Mouse (Mus musculus) hindbrain, embryonic 11.5 days (tissue): Measurements from ENCODE around the gene Mast3. TPM values are rescaled to one million over a fixed set of nuclear protein-coding genes. Genes with fewer than 3 reads are reported as not detected.
A peak's percentile ranks its signal among the peaks of the same experiment; 100 is the strongest.

Source experiments
- ATAC-seq: fragments of 200-750 bp; cut with Nextera tagmentation; 2 replicates; pipeline ENCODE4 v1.8.0; 2017; ENCODE audit warnings: mild to moderate bottlenecking, moderate TSS enrichment, moderate library complexity; ENCODE audit not compliant: low FRiP score
- DNase-seq: peaks from one replicate; pipeline ENCODE4 v3.0.0-alpha.2; 2015; ENCODE audit warnings: low spot score
- H3K27ac ChIP-seq: fragments of 300-500 bp; sonication (generic); 2 replicates; pipeline ENCODE4 v1.5.1; 2014; ENCODE audit warnings: mild to moderate bottlenecking, low read depth, low read length
- H3K27me3 ChIP-seq: fragments of 300-500 bp; sonication (generic); 2 replicates; pipeline ENCODE4 v1.6.1; 2014; ENCODE audit warnings: mild to moderate bottlenecking, low read length, moderate library complexity, mixed read lengths; ENCODE audit not compliant: control insufficient read depth, insufficient read depth
- H3K36me3 ChIP-seq: fragments of 300-500 bp; sonication (generic); 2 replicates; pipeline ENCODE4 v1.6.1; 2014; ENCODE audit warnings: mild to moderate bottlenecking, low read length, moderate library complexity, mixed read lengths; ENCODE audit not compliant: control insufficient read depth, insufficient read depth
- H3K4me1 ChIP-seq: fragments of 300-500 bp; sonication (generic); replicated peaks from 2 replicates; pipeline ENCODE4 v1.6.1; 2014; ENCODE audit warnings: low read length, mixed read lengths; ENCODE audit not compliant: control insufficient read depth, insufficient read depth
- H3K4me2 ChIP-seq: fragments of 300-500 bp; sonication (generic); replicated peaks from 2 replicates; pipeline ENCODE4 v1.6.1; 2014; ENCODE audit warnings: mild to moderate bottlenecking, low read depth, low read length
- H3K4me3 ChIP-seq: fragments of 300-500 bp; sonication (generic); 2 replicates; pipeline ENCODE4 v1.5.1; 2014; ENCODE audit warnings: low read depth, low read length
- H3K9ac ChIP-seq: fragments of 300-500 bp; sonication (generic); 2 replicates; pipeline ENCODE4 v1.6.1; 2014; ENCODE audit warnings: low read depth, low read length
- H3K9me3 ChIP-seq: fragments of 300-500 bp; sonication (generic); 2 replicates; pipeline ENCODE4 v1.6.1; 2016; ENCODE audit warnings: low read length; ENCODE audit not compliant: control insufficient read depth
- WGBS: fragments of 180-500 bp; shearing (Covaris S2); extraction: QIAGEN DNeasy Blood & Tissue Kit; methylation state at CpG from one replicate; pipeline ENCODE4 v1.1.7; 2014; 5-methylcytosine and 5-hydroxymethylcytosine counted together
- polyA plus RNA-seq: library from polyadenylated mRNA; unstranded; fragments of >200 nt; fragmentation: Nextera tagmentation; extraction: Ambion mirVana; gene quantifications from 2 replicates; pipeline ENCODE4 v1.2.1, GENCODE M21; 2014

The Mast3 gene
- polyA plus RNA-seq, 1 experiment from 2014 or later, result 11.2 TPM

- ATAC-seq (no peak), DNase-seq (no peak)
- Histone ChIP-seq H3K9me3 (no peaks in the 10 kb centered on the region), H3K4me1 (peaks cover 7% of the 10 kb centered on the region), H3K27ac (no peak overlapping the region), H3K9ac (no peak overlapping the region), H3K27me3 (no peaks in the 10 kb centered on the region; the same call in 1 of the 2 replicates), H3K36me3 (peaks cover 7% of the 10 kb centered on the region; the same call in 1 of the 2 replicates), H3K4me2 (no peak overlapping the region), H3K4me3 (no peak overlapping the region)
- 94% methylated on average over 13 of the region's 13 CpGs for WGBS
Observed at GRCm38 (mm10) chr8:70772075-70772474, 32.8 kb downstream of the Mast3 start.

DNA sequence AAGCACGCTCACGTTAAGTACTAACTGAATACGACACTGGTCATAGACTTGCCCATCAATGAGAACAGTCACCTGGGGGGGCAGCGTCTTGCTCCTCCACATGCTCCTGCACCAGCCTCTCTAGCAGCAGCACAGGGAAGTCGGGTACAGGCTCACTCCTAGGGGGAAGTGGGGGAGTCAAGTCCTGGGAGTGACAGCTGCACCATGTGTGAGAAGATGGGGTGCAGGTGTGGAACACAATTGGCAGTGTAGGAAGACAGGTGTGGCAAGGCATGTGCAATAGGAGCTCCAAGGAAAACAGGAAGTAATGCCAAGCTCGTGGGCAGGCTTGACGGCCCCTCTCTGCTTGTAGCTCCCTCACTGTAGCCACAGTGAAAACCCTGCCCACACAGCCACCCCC is 33.6 kb downstream of the Mast3 start:
- no peak for DNase-seq
- Histone ChIP-seq H3K27me3 (no peaks in the 10 kb centered on the region; the same call in 1 of the 2 replicates), H3K9ac (no peak overlapping the region), H3K9me3 (no peaks in the 10 kb centered on the region), H3K36me3 (peaks cover 7% of the 10 kb centered on the region; the same call in 1 of the 2 replicates), H3K4me1 (peaks cover 9% of the 10 kb centered on the region), H3K4me3 (no peak overlapping the region), H3K27ac (no peak overlapping the region), H3K4me2 (no peak overlapping the region)
- ATAC-seq, result no peak
- WGBS, result 86% methylated on average over 7 of the region's 7 CpGs

GRCm38 (mm10) chr8:70770748-70771147 is 34.1 kb downstream of the Mast3 start:
- Histone ChIP-seq H3K4me1 (peaks cover 12% of the 10 kb centered on the region), H3K27ac (no peak overlapping the region), H3K9me3 (no peaks in the 10 kb centered on the region), H3K36me3 (peaks cover 7% of the 10 kb centered on the region; the same call in 1 of the 2 replicates), H3K4me2 (no peak overlapping the region), H3K9ac (no peak overlapping the region), H3K4me3 (no peak overlapping the region), H3K27me3 (no peaks in the 10 kb centered on the region; the same call in 1 of the 2 replicates)
- 97% methylated on average over 13 of the region's 13 CpGs for WGBS
- DNase-seq (no peak), ATAC-seq (no peak)

DNA sequence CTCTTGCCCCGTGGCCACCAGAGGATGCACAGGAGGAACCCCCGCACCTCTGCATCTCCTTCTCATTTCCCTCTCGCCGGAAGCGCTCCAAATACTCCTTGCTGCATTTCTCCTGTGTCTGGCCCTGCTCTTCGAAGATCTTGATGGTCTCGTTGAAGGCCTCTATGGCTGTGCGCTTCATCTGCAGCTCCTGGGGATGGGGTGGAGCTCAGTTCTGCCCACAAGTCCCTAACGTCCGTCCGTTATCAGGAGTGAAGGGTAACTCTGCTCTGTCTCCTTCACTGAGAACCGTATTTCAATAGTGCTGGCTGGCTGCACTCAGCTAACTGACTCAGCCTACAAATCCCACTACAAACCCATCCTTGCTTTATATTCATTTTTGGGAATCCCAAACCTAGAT is 35.0 kb downstream of the Mast3 start:
- ATAC-seq, result no peak

DNA sequence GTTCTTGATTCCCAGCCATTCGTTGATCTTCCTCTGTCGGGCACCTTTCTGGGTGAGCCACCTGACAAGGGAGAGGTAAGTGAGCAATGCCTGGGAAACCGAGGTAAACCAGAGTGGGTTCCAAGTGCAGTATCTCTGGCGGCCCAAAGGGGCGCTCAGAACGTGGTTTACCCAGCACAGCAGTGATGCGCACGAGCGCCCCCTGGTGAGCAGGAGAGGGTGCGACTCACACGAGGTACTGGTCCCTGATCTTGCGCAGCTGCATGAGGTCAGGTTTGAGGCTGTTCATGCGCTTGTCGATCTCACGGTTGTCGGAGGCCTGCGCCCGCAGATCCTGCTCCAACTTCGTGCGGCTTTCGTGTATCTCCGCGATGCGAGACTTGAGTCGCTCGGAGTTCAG is 35.5 kb downstream of the Mast3 start:
- Histone ChIP-seq H3K4me3 (no peak overlapping the region), H3K4me1 (peaks cover 8% of the 10 kb centered on the region), H3K27ac (no peak overlapping the region), H3K9ac (no peak overlapping the region), H3K36me3 (peaks cover 7% of the 10 kb centered on the region; the same call in 1 of the 2 replicates), H3K4me2 (no peak overlapping the region), H3K27me3 (no peaks in the 10 kb centered on the region), H3K9me3 (no peaks in the 10 kb centered on the region)
- WGBS, result 6% methylated on average over 26 of the region's 26 CpGs
- DNase-seq (peak; percentile 98), ATAC-seq (peak; percentile 66)

More for the DNA sequence above, 35.0 kb downstream of the Mast3 start:
- no peak overlapping the region for H3K27ac ChIP-seq
- no peak overlapping the region for H3K4me3 ChIP-seq
- H3K36me3 ChIP-seq, result peaks cover 7% of the 10 kb centered on the region; the same call in 1 of the 2 replicates
- no peak overlapping the region for H3K4me2 ChIP-seq
- WGBS, result 67% methylated on average over 12 of the region's 12 CpGs
- H3K9me3 ChIP-seq, result no peaks in the 10 kb centered on the region
- DNase-seq, result no peak
- H3K4me1 ChIP-seq, result peaks cover 9% of the 10 kb centered on the region
- no peaks in the 10 kb centered on the region for H3K27me3 ChIP-seq
- H3K9ac ChIP-seq, result no peak overlapping the region; the same call in 1 of the 2 replicates

DNA sequence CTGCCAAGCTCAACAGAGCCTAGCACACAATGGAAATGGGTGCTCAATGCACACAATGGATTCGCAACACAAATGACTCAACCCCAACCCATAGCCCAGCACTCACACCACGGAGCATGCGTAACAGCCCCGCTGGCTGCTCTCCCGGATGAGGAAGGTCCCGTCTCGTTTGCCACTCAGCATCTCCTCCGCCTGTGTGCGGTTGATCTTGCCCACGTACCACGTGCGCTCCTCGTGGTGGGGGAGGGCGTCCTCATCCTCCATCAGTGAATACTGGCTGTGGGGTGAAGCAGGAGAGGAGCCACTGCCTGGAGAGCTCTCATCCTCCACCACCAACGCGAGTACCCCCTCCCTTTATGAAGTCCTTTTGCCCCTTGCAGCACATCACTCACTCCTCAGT is 35.9 kb downstream of the Mast3 start:
- H3K4me3 ChIP-seq, result no peak overlapping the region
- H3K9me3 ChIP-seq, result no peaks in the 10 kb centered on the region
- H3K4me1 ChIP-seq, result peaks cover 8% of the 10 kb centered on the region
- H3K36me3 ChIP-seq, result peaks cover 7% of the 10 kb centered on the region; the same call in 1 of the 2 replicates
- no peaks in the 10 kb centered on the region for H3K27me3 ChIP-seq
- H3K9ac ChIP-seq, result no peak overlapping the region
- DNase-seq (no peak), ATAC-seq (peak; percentile 26)
- H3K4me2 ChIP-seq, result no peak overlapping the region
- 86% methylated on average over 16 of the region's 16 CpGs for WGBS
- no peak overlapping the region for H3K27ac ChIP-seq

- no peak overlapping the region for H3K27ac ChIP-seq
- H3K27me3 ChIP-seq, result no peaks in the 10 kb centered on the region
- H3K4me3 ChIP-seq, result no peak overlapping the region
- H3K4me1 ChIP-seq, result peaks cover 8% of the 10 kb centered on the region
- WGBS, result 95% methylated on average over 32 of the region's 32 CpGs
- H3K4me2 ChIP-seq, result no peak overlapping the region
- no peak overlapping the region for H3K9ac ChIP-seq
- peaks cover 7% of the 10 kb centered on the region; the same call in 1 of the 2 replicates for H3K36me3 ChIP-seq
- DNase-seq (no peak), ATAC-seq (no peak)
- H3K9me3 ChIP-seq, result no peaks in the 10 kb centered on the region
Observed at GRCm38 (mm10) chr8:70768231-70768776, 36.5 kb downstream of the Mast3 start.

GRCm38 (mm10) chr8:70767503-70767902 is 37.4 kb downstream of the Mast3 start:
- Histone ChIP-seq H3K4me1 (peaks cover 8% of the 10 kb centered on the region), H3K4me3 (no peak overlapping the region), H3K27me3 (no peaks in the 10 kb centered on the region), H3K4me2 (no peak overlapping the region), H3K27ac (no peak overlapping the region), H3K9ac (no peak overlapping the region), H3K36me3 (peaks cover 7% of the 10 kb centered on the region; the same call in 1 of the 2 replicates), H3K9me3 (no peaks in the 10 kb centered on the region)
- DNase-seq (no peak), ATAC-seq (no peak)
- 79% methylated on average over 6 of the region's 6 CpGs for WGBS
